Mouse (Mus musculus): Measurements from ENCODE around the gene Tifa.

DNA sequence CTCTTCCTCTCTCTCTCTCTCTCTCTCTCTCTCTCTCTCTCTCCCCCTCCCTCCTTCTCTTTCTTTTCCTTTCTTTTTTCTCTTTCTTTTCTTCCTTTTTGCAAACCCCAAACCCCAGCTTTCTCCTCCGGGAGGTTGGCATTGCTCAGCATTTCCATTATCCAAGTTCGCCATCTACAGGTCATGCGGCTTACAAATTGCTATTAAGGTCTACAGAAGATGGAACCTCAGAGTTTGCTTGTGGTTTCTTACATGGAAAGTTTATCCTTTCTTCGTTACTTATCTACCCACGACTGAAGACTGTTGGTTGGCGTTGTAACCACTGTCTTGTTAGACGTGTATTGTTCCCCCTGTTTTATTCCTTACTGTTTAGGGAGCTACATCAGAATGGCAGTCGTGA lies 30.4 kb upstream of the Tifa start:
- TF ChIP-seq POLR2A (IDR thresholded peaks at IDR 0.05; ENCODE audit: insufficient read depth, low read depth, low read length) (no peak), CTCF (IDR thresholded peaks at IDR 0.05; ENCODE audit: insufficient read depth, low read depth, low read length) (no peak)
